Mouse (Mus musculus) bone marrow macrophage, adult 2 months (primary cell): ENCODE measurements around the gene Pdpn.

Experiments used
- CTCF ChIP-seq: IDR thresholded peaks from 2 replicates; pipeline ENCODE4 v1.5.1; 2012; ENCODE audit warnings: low read depth, mild to moderate bottlenecking, low read length, moderate library complexity
- POLR2A ChIP-seq: IDR thresholded peaks from 2 replicates; pipeline ENCODE4 v1.6.1; 2012; ENCODE audit warnings: mild to moderate bottlenecking, low read depth, low read length, borderline replicate concordance

DNA sequence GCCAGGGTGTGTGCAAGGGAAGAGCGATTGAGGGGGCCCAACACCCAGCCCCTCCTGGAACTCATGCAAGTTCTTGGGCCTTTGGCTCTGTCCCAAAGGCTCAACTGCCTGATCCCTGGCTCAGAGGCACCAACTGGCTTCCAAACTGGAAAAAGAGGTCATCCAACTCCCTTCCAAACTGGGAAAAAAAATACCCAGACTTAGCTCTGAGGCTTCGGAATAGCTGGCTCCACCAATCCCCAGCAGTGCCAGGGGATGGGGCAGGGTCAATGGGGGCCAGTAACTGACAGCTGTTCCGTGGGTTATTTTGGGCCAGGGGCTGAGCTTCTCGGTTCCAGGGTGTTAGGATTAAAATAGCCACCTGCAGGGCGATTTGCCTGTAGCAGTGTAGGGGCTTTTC lies 49.3 kb upstream of the Pdpn start:
- TF ChIP-seq CTCF (no peak), POLR2A (no peak)
